Mouse (Mus musculus): ENCODE measurements around the gene Egfl7.

DNA sequence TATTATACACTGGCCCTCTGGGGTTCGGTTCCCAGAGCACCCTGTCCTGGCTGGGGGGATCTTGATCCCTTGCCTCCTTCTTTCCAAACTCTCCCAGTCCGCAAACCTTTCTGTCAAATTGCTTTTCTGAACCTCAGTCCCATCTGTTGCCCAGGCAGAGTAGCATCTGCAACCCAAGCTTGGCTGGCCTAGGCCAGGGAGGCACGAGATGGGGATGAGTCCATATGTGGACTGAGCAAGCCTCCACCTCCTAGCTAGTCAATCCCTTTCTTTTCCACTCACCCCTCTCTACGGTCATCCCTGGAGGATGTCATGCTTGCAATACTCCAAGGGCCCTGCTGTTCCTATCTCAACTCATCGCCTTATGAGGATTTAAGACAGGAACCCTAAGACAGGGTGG, 22.8 kb downstream of the Egfl7 start:
- TF ChIP-seq CTCF (conservative IDR thresholded peaks at IDR 0.05; ENCODE audit: low read length) (no peak), POU5F1 (IDR thresholded peaks at IDR 0.05; ENCODE audit: borderline replicate concordance, low read length) (no peak), NANOG (IDR thresholded peaks at IDR 0.05; ENCODE audit: borderline replicate concordance, low read length) (no peak)

Data from E14TG2a.4 (cell line).